Mouse (Mus musculus) naive thymus-derived CD4-positive, alpha-beta T cell, adult 2 months (primary cell): Measurements from ENCODE around the gene Tmem79.
"Not testable (repeated sequence)": the region's sequence is repeated elsewhere in the genome, so short reads cannot be mapped to it uniquely, and the experiment has no call there.

Experiments
- DNase-seq: peaks from one replicate; pipeline ENCODE4 v3.0.0-alpha.2; 2011; ENCODE audit warnings: low read depth

Gene Tmem79

DNA sequence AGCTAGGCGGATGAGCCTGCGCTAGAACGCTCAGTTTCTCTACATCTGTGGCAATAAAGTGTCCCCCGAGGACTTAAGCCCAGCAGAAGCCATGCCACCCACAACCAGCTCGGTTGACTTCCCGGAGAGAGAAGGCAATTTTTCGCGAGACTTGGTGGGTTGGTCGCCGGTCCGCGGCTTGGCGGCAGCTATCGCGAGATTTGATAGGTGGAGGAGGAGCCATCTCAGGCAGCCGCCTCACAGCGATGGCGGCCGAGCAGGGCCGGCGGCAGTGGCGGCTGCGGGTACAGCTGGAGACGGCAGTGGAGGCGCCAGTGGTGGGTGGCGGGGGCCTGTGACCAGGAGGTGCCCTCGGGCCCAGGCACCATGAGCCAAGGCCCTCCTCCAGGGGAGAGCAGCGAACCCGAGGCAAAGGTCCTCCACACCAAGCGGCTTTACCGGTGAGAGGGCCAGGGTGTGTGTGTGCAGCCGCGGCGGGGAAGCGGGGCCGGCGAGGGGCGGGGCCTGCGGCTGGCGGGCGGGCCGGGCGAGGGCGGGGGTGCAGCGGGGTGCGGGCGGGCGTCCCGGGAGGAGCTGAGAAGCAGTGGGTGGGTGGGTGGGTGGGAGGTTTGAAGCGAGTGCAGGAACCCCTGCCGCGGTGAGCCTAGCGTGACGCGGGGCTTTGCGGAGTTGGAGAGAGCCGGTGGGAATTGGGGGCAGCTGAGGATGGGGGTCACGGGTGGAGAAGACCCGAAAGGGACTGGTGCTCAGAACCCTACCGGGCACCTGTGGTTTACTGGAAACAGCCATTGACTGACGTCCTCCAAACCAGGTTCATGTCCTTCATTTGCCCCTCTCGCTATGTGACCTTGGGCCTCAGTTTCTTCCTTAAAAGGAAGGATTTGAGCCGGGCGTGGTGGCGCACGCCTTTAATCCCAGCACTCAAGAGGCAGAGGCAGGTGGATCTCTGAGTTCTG lies at the start of gene Tmem79, which contains the start of gene Smg5:
Gene Tmem79 (minus strand): TSS at position 91 of the 956 bp plus-strand sequence.
Gene Smg5 (plus strand): TSS at position 203 of the 956 bp plus-strand sequence.
- peak; percentile 98 for DNase-seq

DNA sequence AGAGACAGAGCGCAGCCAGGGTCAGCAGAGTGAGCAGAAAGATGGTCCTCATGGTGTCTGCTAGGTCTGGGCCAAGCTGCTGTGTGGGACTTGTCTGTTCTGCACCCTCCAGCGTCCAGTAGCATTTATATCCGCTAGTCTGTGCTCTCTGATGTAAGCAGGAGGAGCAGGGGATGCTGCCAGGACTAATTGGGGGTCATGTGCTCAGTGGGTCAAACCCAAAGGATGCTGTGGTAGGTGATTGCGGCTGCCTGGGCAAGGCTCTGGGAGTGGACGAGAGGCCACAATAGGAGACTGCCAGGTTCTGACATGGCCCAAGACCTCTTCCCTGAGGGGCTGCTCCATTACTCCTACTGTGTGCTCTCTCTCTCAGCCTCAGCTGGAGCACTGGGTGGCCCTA lies 48.4 kb upstream of the Tmem79 start, which contains the start of gene Bglap:
Gene Bglap (minus strand): TSS at position 101 of the 400 bp plus-strand sequence.
- no peak for DNase-seq

DNA sequence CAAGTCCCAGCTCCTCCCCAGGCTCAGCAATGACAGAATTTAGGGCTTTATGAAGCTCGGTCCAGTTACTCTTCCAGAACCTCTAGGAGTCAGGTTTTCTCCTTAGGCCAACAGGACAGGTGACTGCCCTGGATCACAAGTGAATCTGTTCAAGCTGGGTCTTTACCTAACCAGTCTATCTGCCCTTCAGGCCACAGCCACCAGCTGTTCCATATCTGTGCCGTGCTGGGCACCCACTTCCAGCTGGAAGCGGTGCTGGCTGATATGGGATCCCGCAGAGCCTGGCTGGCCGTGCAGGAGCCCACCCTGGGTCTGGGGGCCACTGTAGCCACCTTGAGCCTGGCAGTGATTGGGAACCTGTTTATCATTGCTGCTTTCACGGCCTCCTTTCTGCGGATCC lies 46.4 kb upstream of the Tmem79 start:
- DNase-seq: not testable (repeated sequence)

DNA sequence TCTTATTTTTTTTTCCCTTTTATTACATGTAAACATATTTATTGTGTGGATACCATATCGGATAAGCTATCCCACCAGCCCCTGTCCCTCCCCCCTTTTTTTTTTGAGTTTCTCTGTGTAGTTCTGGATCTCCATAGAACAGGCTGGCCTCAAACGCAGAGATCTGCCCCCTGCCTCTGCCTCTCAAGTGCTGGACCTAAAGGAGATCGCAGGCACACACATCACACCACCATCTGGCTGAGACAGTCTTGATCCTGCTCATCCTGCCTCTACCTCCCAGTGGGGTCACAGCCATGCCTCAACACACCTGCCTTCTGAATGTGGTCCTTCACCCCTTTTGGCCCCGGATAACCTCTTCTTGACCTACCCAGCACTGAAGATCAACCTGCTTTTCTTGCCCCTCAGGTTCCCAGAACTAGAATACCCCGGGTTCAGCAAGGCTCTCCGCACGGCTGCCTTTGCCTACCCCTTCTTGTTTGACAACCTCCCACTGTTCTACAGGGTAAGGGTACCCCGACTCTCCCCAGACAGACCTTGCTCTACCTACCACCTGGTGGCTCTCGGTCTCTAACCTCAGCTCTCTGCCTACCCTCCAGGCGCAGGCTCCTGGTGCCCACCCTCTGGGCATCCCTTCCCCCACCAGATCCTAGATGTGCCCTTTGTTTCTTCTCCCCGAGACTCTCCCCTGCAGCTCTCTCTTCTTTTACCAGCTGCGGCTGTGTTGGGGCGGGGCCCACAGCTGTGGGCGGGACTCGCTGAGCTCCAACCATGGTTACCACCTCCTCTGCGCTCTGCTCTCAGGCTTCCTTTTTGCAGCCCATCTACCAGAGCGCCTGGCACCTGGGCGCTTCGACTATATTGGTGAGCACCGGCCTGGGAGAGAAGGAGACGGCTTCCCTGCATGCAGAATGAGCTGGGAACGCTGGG lies 45.7 kb upstream of the Tmem79 start:
- peak; percentile 65 for DNase-seq

DNA sequence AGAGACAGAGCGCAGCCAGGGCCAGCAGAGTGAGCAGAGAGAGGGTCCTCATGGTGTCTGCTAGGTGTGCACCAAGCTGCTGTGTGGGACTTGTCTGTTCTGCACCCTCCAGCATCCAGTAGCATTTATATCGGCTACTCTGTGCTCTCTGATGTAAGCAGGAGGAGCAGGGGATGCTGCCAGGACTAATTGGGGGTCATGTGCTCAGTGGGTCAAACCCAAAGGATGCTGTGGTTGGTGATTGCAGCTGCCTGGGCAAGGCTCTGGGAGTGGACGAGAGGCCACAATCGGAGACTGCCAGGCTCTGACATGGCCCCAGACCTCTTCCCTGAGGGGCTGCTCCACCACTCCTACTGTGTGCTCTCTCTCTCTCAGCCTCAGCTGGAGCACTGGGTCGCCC lies 42.7 kb upstream of the Tmem79 start, which contains the start of gene Bglap2:
Gene Bglap2 (minus strand): TSS at position 101 of the 400 bp plus-strand sequence.
- not testable (repeated sequence) for DNase-seq

DNA sequence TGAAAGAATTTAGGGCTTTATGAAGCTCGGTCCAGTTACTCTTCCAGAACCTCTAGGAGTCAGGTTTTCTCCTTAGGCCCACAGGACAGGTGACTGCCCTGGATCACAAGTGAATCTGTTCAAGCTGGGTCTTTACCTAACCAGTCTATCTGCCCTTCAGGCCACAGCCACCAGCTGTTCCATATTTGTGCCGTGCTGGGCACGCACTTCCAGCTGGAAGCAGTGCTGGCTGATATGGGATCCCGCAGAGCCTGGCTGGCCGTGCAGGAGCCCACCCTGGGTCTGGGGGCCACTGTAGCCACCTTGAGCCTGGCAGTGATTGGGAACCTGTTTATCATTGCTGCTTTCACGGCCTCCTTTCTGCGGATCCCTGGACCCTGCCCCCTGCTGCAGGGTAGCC lies 40.7 kb upstream of the Tmem79 start:
- not testable (repeated sequence) for DNase-seq

DNA sequence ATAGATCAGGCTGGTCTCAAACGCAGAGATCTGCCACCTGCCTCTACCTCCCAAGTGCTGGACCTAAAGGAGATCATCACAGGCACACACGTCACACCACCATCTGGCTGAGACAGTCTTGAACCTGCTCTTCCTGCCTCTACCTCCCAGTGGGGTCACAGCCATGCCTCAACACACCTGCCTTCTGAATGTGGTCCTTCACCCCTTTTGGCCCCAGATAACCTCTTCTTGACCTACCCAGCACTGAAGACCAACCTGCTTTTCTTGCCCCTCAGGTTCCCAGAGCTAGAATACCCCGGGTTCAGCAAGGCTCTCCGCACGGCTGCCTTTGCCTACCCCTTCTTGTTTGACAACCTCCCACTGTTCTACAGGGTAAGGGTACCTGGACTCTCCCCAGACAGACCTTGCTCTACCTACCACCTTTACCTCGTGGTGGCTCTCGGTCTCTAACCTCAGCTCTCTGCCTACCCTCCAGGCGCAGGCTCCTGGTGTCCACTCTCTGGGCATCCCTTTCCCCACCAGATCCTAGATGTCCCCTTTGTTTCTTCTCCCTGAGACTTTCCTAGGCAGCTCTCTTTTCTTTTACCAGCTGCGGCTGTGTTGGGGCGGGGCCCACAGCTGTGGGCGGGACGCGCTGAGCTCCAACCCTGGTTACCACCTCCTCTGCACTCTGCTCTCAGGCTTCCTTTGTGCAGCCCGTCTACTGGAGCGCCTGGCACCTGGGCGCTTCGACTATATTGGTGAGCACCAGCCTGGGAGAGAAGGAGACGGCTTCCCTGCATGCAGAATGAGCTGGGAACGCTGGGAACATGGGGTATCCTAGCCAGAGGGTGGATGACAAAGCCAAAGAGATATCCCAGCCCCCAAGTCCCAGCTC lies 40.0 kb upstream of the Tmem79 start:
- DNase-seq: peak; percentile 54

DNA sequence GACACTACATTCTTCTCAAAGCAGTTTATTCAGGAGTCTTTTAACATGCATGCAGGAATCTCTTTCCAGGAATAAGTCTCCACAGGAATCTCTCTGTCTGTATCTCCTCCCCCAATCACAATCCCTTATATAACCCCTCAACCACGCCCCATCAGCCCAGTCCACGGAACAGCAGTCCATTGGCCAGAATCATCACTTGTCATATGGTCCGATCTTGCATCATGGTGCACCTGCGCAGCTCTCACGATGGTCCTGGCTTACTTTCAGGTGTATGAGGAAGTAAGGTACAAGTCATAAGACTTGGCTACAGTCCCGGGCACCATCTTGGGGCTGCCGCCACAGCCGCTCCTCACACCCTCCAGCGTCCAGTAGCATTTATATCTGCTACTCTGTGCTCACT lies 36.7 kb upstream of the Tmem79 start, which contains the start of gene Bglap3:
Gene Bglap3 (minus strand): TSS at position 101 of the 400 bp plus-strand sequence.
- not testable (repeated sequence) for DNase-seq

DNA sequence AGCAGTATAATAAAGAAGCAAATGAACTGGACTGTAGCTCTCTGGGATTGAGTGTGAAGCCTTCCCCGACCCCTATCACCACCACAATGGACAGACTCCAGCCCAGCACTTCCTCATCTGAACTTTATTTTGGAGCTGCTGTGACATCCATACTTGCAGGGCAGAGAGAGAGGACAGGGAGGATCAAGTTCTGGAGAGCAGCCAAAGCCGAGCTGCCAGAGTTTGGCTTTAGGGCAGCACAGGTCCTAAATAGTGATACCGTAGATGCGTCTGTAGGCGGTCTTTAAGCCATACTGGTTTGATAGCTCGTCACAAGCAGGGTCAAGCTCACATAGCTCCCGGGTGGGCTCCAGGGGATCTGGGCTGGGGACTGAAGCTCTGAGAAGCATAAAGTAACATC lies 32.6 kb upstream of the Tmem79 start:
- DNase-seq: not testable (repeated sequence)

DNA sequence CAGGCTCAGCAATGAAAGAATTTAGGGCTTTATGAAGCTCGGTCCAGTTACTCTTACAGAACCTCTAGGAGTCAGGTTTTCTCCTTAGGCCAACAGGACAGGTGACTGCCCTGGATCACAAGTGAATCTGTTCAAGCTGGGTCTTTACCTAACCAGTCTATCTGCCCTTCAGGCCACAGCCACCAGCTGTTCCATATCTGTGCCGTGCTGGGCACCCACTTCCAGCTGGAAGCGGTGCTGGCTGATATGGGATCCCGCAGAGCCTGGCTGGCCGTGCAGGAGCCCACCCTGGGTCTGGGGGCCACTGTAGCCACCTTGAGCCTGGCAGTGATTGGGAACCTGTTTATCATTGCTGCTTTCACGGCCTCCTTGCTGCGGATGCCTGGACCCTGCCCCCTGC lies 31.6 kb upstream of the Tmem79 start:
- not testable (repeated sequence) for DNase-seq

DNA sequence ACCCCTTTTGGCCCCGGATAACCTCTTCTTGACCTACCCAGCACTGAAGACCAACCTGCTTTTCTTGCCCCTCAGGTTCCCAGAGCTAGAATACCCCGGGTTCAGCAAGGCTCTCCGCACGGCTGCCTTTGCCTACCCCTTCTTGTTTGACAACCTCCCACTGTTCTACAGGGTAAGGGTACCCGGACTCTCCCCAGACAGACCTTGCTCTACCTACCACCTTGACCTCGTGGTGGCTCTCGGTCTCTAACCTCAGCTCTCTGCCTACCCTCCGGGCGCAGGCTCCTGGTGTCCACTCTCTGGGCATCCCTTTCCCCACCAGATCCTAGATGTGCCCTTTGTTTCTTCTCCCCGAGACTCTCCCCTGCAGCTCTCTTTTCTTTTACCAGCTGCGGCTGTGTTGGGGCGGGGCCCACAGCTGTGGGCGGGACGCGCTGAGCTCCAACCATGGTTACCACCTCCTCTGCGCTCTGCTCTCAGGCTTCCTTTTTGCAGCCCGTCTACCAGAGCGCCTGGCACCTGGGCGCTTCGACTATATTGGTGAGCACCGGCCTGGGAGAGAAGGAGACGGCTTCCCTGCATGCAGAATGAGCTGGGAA lies 31.0 kb upstream of the Tmem79 start:
- peak; percentile 41 for DNase-seq

DNA sequence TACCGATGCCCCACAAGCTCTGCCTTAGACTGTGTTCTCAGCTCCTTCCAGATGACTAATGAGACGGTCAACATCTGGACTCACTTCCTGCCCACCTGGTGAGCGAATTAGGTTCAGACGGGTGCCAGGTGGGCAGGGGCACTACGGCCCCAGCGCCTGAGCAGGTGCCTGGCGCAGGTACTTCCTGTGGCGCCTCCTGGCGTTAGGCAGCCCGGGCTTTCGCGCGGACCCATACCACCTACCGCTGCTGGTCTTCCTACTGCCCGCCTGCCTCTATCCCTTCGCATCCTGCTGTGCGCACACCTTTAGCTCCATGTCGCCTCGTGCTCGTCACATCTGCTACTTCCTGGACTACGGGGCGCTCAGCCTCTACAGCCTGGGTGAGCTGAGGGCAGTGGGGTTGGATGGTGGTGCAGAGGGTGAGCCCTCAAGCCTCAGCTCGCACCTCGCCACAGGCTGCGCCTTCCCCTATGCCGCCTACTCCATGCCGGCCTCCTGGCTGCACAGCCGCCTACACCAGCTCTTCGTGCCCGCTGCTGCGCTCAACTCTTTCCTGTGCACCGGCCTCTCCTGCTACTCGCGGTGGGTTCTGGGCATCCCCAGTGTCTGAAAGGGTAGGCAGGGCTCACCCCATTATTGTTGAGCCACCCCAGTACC lies 29.9 kb upstream of the Tmem79 start:
- DNase-seq: no peak

DNA sequence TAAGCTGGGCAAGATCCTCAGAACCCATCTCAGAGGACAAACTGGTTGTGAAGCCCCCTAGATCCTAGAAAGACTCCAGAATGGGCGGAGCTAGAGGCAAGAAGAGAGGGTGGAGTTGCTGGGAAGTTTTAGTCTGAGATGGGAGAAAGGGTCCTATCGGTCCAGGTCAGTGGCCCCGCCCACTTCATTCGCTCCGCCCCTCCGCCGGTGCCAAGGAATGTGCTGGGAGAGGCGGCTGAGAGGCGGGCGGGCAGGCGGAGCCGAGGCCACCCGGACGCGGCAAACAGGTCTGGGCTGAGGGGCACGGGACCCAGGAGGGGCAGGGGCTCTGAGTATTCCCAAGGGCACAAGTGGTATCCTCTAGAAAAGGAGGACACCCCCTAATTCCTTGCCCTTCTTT lies 28.4 kb upstream of the Tmem79 start, which contains the start of gene Paqr6:
Gene Paqr6 (plus strand): TSS at position 248 of the 400 bp plus-strand sequence.
- DNase-seq: no peak

DNA sequence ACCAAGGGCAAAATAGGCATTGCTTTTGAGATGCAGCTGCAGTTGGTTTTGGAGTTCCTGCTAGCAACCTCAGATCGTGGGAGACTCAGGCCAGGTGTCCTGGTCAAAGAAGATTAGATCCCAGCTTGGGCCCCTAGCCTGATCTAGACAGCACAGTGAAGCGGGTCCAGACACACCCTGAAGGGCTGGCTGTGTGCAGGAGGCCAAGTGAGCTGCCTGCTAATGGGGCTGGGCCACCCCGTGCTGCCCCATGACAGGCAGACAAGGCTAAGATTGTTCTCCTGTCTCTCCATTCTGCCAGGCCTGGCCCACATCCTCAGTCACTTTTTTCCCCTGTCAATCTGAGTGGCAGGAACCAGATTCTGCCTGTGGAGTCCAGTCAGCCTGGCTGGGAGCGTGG lies 27.8 kb upstream of the Tmem79 start:
- no peak for DNase-seq

DNA sequence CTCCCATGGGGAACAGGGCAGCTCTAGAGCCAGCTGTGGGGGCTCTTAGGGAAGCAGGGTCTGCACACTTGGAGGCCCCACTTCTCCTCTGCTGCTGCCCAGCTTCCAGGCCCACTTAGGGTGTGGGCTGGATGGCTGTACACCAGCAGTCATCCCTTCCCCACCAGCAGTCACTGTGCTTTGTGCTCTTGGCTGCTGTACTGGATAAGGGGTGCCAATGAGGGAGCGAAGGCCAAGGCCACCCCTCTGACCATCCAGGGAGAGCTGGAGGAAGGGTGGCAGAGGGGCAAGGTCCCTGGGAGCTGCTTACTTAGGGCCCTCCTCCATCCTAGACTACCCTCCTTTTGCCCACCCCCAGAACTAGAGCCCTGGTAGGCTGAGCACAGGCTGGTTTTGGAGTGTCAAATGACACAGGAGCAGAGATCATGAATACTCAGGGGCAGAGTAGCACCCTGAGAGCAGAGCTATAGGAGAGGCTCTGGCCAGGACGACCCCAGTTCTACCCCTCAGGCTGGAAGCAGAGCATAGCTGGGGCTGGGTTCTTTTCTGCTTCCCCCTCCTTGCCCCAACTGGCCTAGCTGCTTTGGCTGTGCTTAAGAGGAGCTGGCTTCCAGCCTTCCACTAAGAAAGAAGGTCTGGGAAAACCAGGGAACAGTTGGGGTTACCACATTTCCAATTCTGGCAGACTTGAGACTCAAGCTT lies 25.8 kb upstream of the Tmem79 start:
- no peak for DNase-seq

DNA sequence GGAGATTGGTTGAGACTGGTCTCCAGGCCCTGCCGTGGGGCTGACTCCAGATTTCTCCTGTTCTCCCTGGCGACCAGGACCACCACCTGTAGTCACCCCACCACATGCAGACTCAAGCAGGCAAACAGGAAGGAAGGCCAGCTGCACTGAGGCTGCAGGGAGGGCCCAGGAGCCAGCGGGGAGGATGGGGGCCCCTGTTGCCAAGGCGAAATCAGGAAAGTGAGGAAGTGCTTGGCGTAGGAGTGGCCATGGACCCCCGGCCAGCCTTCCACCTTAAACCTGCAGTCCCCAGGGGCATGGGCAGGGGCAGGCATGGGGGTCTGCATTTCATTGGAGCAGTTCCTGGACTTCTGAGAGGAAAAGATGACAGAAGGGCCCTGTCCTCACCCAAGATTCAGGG lies 25.1 kb upstream of the Tmem79 start:
- DNase-seq: no peak

DNA sequence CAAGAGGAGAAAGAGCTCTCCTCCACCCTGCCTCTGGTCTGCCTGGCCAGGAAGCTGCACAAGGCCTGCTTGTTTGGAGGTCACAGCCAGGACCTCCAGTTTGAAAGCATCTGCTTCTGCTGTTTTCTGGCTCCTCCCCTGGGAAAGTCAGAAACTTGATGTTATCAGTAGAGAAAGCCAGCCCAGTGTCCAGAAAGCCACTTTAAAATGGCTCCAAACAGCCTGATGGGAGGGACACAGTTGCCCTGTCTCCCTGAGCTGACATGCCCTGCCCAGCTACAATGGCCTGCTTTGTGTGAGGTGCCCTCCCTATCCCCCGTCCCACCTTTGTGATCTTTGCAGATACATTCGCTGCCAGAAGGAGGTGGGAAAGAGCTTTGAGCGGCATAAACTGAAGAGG lies 24.0 kb upstream of the Tmem79 start:
- no peak for DNase-seq

DNA sequence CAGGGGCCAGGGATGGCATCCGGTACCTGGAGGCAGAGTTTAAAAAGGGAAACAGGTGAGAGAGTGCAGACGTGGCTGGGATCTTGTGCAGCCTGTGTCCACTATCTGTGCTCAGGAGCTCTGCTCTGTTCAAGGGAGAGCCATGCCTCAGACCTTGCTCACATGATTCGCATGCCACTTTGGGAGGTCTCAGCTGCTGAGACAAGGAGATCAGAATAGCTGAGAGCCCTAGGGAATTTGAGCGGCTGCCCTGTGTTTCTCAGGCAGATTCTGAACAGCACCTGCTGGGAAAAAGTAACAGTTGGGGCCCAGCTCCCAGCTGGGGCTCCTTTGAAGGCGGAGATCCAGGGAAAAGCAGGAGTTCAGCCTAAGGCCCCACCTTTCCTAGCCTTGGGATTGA lies 23.6 kb upstream of the Tmem79 start:
- no peak for DNase-seq

DNA sequence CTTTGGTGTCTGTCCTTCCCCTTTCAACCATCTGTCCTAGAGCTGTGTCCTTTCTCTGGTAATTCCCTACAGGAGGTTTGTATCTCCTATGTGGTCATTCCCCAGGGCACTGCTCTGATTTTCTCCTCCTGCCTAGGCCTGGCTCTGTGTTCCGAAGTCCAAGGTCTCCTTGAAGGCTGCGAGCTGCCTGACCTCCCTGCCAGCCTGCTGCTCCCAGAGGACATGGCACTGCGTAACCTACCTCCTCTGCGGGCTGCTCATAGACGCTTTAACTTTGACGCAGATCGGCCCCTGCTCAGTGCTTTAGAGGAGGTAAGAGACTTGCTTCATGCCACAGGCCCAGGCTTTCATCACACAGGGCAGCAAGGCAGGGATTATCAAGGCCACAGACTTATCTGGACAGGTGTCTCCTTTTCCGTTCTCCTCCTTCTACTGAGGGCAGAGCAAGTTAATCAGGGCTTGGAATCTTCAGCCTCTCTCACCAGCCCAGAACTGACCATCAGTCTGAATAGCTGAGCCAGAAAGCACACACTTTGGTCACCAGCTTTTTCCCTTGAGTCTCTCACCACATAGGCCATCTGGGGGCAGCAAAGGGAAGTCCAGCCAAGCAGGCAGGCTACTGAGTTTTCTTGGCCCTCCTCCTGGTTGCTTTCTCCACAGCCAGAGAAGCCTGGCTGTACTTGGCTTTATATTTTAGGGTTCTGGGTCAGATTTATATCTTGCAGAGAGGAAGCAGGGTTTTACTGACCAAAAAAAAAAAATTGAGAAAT lies 18.6 kb upstream of the Tmem79 start:
- no peak for DNase-seq
